Mouse (Mus musculus) spleen, adult 2 months (tissue): ENCODE measurements around the gene 4930556J24Rik.

Source experiments
- CTCF ChIP-seq: fragments of 200-500 bp; IDR thresholded peaks from 2 replicates; pipeline ENCODE4 v1.5.1; 2011; ENCODE audit warnings: mild to moderate bottlenecking, inconsistent platforms; ENCODE audit not compliant: insufficient read depth, insufficient read length, insufficient replicate concordance; ENCODE audit errors: extremely low read depth
- POLR2A ChIP-seq: fragments of 200-500 bp; IDR thresholded peaks from 2 replicates; pipeline ENCODE4 v1.6.1; 2011; ENCODE audit warnings: low read depth, low read length, inconsistent platforms

DNA sequence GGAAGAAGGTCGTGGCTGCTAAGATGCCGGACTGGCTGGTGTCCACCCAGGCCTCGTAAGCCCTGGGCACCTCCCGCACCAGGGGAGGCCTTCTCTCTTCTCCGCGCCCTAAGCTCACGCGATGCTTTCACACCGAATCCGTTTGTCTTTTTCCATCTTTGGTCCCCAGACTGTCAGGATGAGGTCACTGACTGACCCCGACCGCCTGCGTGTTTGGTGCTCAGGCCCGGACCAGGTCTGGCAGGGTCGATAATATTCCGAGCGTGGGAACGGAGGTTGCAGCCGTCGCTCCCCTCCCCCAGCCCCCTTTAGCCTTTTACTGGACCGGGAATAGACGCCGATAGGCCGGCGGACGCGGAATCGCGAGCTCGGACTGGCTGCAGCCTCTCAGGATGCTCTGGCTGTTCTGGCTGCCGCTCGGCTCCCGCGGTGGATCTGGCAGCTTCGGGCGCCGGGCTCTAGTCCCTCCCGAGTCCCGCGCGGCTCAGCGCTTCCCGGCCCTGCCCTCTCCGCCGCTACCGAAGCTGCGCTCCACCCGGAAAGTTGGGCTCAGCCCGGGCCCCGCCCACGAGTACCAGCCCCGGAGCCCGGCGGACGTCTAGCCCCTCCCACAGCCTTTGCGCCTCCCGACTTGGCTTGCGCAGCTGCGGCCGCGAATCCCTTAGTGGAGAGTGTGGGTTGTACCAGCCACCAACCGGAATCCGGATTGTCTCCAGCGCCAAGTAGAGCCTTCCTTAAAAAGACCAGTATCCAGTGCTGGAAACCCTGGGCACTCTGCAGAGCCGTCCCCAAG lies 63.1 kb downstream of the 4930556J24Rik start:
- TF ChIP-seq POLR2A: no peak
- no peak for TF ChIP-seq CTCF
